Mouse (Mus musculus): ENCODE results near the gene Prmt8. TPM values are rescaled to one million over a fixed set of nuclear protein-coding genes. Genes with fewer than 3 reads are reported as not detected.
A peak's percentile ranks its signal among the peaks of the same experiment; 100 is the strongest.

Prmt8 gene
- polyA plus RNA-seq, 1 experiment from 2014 or later = 46.3 TPM

- Histone ChIP-seq H3K9me3 (ENCODE audit: control insufficient read depth, low read length) (no peaks in the 10 kb centered on the region), H3K27ac (ENCODE audit: low read depth, low read length) (peak overlapping the region; percentile 91), H3K4me2 (replicated peaks; ENCODE audit: low read depth, low read length) (peak overlapping the region; percentile 88), H3K9ac (ENCODE audit: low read depth, low read length) (peak overlapping the region; percentile 71), H3K4me1 (replicated peaks; ENCODE audit: control insufficient read depth, insufficient read depth, low read length) (no peaks in the 10 kb centered on the region; the same call in 1 of the 2 replicates), H3K36me3 (ENCODE audit: control insufficient read depth, insufficient read depth, low read length) (no peaks in the 10 kb centered on the region), H3K27me3 (ENCODE audit: control insufficient read depth, insufficient read depth, low read length) (peaks cover 7% of the 10 kb centered on the region), H3K4me3 (ENCODE audit: low read depth, low read length) (peak overlapping the region; percentile 61)
- under 1% methylated on average over 18 of the region's 18 CpGs for WGBS
- peak; percentile 10; the same call in 1 of the 2 replicates for ATAC-seq (ENCODE audit: low FRiP score)
- peak; percentile 58 for DNase-seq (ENCODE audit: low spot score)
Measured at GRCm38 (mm10) chr6:127767201-127767705, 2.0 kb downstream of the Prmt8 start.

- Histone ChIP-seq H3K27me3 (ENCODE audit: control insufficient read depth, insufficient read depth, low read length) (peaks cover 7% of the 10 kb centered on the region), H3K4me2 (replicated peaks; ENCODE audit: low read depth, low read length) (peak overlapping the region; percentile 88), H3K36me3 (ENCODE audit: control insufficient read depth, insufficient read depth, low read length) (no peaks in the 10 kb centered on the region), H3K9me3 (ENCODE audit: control insufficient read depth, low read length) (no peaks in the 10 kb centered on the region), H3K9ac (ENCODE audit: low read depth, low read length) (peak overlapping the region; percentile 71), H3K4me3 (ENCODE audit: low read depth, low read length) (peak overlapping the region; percentile 61), H3K4me1 (replicated peaks; ENCODE audit: control insufficient read depth, insufficient read depth, low read length) (no peaks in the 10 kb centered on the region; the same call in 1 of the 2 replicates), H3K27ac (ENCODE audit: low read depth, low read length) (peak overlapping the region; percentile 91)
- ATAC-seq (ENCODE audit: low FRiP score) (peak; percentile 52), DNase-seq (ENCODE audit: low spot score) (peak; percentile 48)
- under 1% methylated on average over 28 of the region's 28 CpGs for WGBS
Measured at GRCm38 (mm10) chr6:127766641-127767200, 2.6 kb downstream of the Prmt8 start.

GRCm38 (mm10) chr6:127766041-127766604, 3.1 kb downstream of the Prmt8 start:
- H3K36me3 ChIP-seq (ENCODE audit: control insufficient read depth, insufficient read depth, low read length) = no peaks in the 10 kb centered on the region
- peak overlapping the region; percentile 88 for H3K4me2 ChIP-seq (replicated peaks; ENCODE audit: low read depth, low read length)
- DNase-seq (ENCODE audit: low spot score) = peak; percentile 37
- H3K9ac ChIP-seq (ENCODE audit: low read depth, low read length) = peak overlapping the region; percentile 20; the same call in 1 of the 2 replicates
- no peak for ATAC-seq (ENCODE audit: low FRiP score)
- no peaks in the 10 kb centered on the region for H3K9me3 ChIP-seq (ENCODE audit: control insufficient read depth, low read length)
- peak overlapping the region; percentile 61 for H3K4me3 ChIP-seq (ENCODE audit: low read depth, low read length)
- 12% methylated on average over 9 of the region's 11 CpGs for WGBS
- peaks cover 7% of the 10 kb centered on the region for H3K27me3 ChIP-seq (ENCODE audit: control insufficient read depth, insufficient read depth, low read length)
- peak overlapping the region; percentile 91; the same call in 1 of the 2 replicates for H3K27ac ChIP-seq (ENCODE audit: low read depth, low read length)
- H3K4me1 ChIP-seq (replicated peaks; ENCODE audit: control insufficient read depth, insufficient read depth, low read length) = no peaks in the 10 kb centered on the region; the same call in 1 of the 2 replicates

- ATAC-seq (ENCODE audit: low FRiP score) (no peak), DNase-seq (ENCODE audit: low spot score) (no peak)
- peaks cover 7% of the 10 kb centered on the region for H3K27me3 ChIP-seq (ENCODE audit: control insufficient read depth, insufficient read depth, low read length)
- WGBS = 41% methylated on average over 5 of the region's 5 CpGs
- H3K4me2 ChIP-seq (replicated peaks; ENCODE audit: low read depth, low read length) = peak overlapping the region; percentile 88
- no peak overlapping the region for H3K9ac ChIP-seq (ENCODE audit: low read depth, low read length)
- 0 out of 2 replicates have a peak, but pooled peaks cover 2% of the 10 kb centered on the region for H3K36me3 ChIP-seq (ENCODE audit: control insufficient read depth, insufficient read depth, low read length)
- peak overlapping the region; percentile 61 for H3K4me3 ChIP-seq (ENCODE audit: low read depth, low read length)
- no peaks in the 10 kb centered on the region for H3K9me3 ChIP-seq (ENCODE audit: control insufficient read depth, low read length)
- no peaks in the 10 kb centered on the region; the same call in 1 of the 2 replicates for H3K4me1 ChIP-seq (replicated peaks; ENCODE audit: control insufficient read depth, insufficient read depth, low read length)
- H3K27ac ChIP-seq (ENCODE audit: low read depth, low read length) = no peak overlapping the region
Measured at GRCm38 (mm10) chr6:127765573-127765972, 3.7 kb downstream of the Prmt8 start.

GRCm38 (mm10) chr6:127758264-127758663, 11.0 kb downstream of the Prmt8 start:
- Histone ChIP-seq H3K4me1 (replicated peaks; ENCODE audit: control insufficient read depth, insufficient read depth, low read length) (peaks cover 2% of the 10 kb centered on the region; the same call in 1 of the 2 replicates), H3K4me3 (ENCODE audit: low read depth, low read length) (no peak overlapping the region), H3K27me3 (ENCODE audit: control insufficient read depth, insufficient read depth, low read length) (no peaks in the 10 kb centered on the region), H3K9ac (ENCODE audit: low read depth, low read length) (no peak overlapping the region), H3K4me2 (replicated peaks; ENCODE audit: low read depth, low read length) (no peak overlapping the region), H3K36me3 (ENCODE audit: control insufficient read depth, insufficient read depth, low read length) (0 out of 2 replicates have a peak, but pooled peaks cover 2% of the 10 kb centered on the region), H3K27ac (ENCODE audit: low read depth, low read length) (no peak overlapping the region), H3K9me3 (ENCODE audit: control insufficient read depth, low read length) (no peaks in the 10 kb centered on the region)
- 61% methylated on average over 4 of the region's 4 CpGs for WGBS
- DNase-seq (ENCODE audit: low spot score) (no peak), ATAC-seq (ENCODE audit: low FRiP score) (peak; percentile 28; the same call in 1 of the 2 replicates)

- no peaks in the 10 kb centered on the region for H3K9me3 ChIP-seq (ENCODE audit: control insufficient read depth, low read length)
- H3K27me3 ChIP-seq (ENCODE audit: control insufficient read depth, insufficient read depth, low read length) = no peaks in the 10 kb centered on the region
- H3K4me1 ChIP-seq (replicated peaks; ENCODE audit: control insufficient read depth, insufficient read depth, low read length) = peaks cover 7% of the 10 kb centered on the region
- H3K4me2 ChIP-seq (replicated peaks; ENCODE audit: low read depth, low read length) = no peak overlapping the region
- no peak overlapping the region for H3K9ac ChIP-seq (ENCODE audit: low read depth, low read length)
- ATAC-seq (ENCODE audit: low FRiP score) (no peak), DNase-seq (ENCODE audit: low spot score) (no peak)
- H3K36me3 ChIP-seq (ENCODE audit: control insufficient read depth, insufficient read depth, low read length) = 0 out of 2 replicates have a peak, but pooled peaks cover 2% of the 10 kb centered on the region
- no peak overlapping the region for H3K4me3 ChIP-seq (ENCODE audit: low read depth, low read length)
- 83% methylated on average over 5 of the region's 5 CpGs for WGBS
- no peak overlapping the region for H3K27ac ChIP-seq (ENCODE audit: low read depth, low read length)
Measured at GRCm38 (mm10) chr6:127757667-127758167, 11.6 kb downstream of the Prmt8 start.

- H3K4me1 ChIP-seq (replicated peaks; ENCODE audit: control insufficient read depth, insufficient read depth, low read length) = peaks cover 9% of the 10 kb centered on the region
- no peak overlapping the region for H3K27ac ChIP-seq (ENCODE audit: low read depth, low read length)
- DNase-seq (ENCODE audit: low spot score) = no peak
- 42% methylated on average over 12 of the region's 12 CpGs for whole genome bisulfite sequencing
- no peak overlapping the region for H3K9ac ChIP-seq (ENCODE audit: low read depth, low read length)
- no peak overlapping the region for H3K4me2 ChIP-seq (replicated peaks; ENCODE audit: low read depth, low read length)
- no peaks in the 10 kb centered on the region for H3K9me3 ChIP-seq (ENCODE audit: control insufficient read depth, low read length)
- H3K27me3 ChIP-seq (ENCODE audit: control insufficient read depth, insufficient read depth, low read length) = no peaks in the 10 kb centered on the region
- H3K36me3 ChIP-seq (ENCODE audit: control insufficient read depth, insufficient read depth, low read length) = 0 out of 2 replicates have a peak, but pooled peaks cover 2% of the 10 kb centered on the region
- H3K4me3 ChIP-seq (ENCODE audit: low read depth, low read length) = no peak overlapping the region
- no peak for ATAC-seq (ENCODE audit: low FRiP score)
Measured at GRCm38 (mm10) chr6:127756856-127757255, 12.4 kb downstream of the Prmt8 start.

GRCm38 (mm10) chr6:127753228-127753627, 16.0 kb downstream of the Prmt8 start:
- 54% methylated on average over 6 of the region's 6 CpGs for WGBS
- Histone ChIP-seq H3K27me3 (ENCODE audit: control insufficient read depth, insufficient read depth, low read length) (no peaks in the 10 kb centered on the region), H3K4me2 (replicated peaks; ENCODE audit: low read depth, low read length) (no peak overlapping the region), H3K4me3 (ENCODE audit: low read depth, low read length) (no peak overlapping the region), H3K4me1 (replicated peaks; ENCODE audit: control insufficient read depth, insufficient read depth, low read length) (peaks cover 9% of the 10 kb centered on the region), H3K36me3 (ENCODE audit: control insufficient read depth, insufficient read depth, low read length) (no peaks in the 10 kb centered on the region), H3K27ac (ENCODE audit: low read depth, low read length) (peak overlapping the region; percentile 25), H3K9ac (ENCODE audit: low read depth, low read length) (no peak overlapping the region), H3K9me3 (ENCODE audit: control insufficient read depth, low read length) (no peaks in the 10 kb centered on the region)
- DNase-seq (ENCODE audit: low spot score) (no peak), ATAC-seq (ENCODE audit: low FRiP score) (peak; percentile 26; the same call in 1 of the 2 replicates)
